Mouse (Mus musculus): ENCODE results near the gene 4833420G17Rik. TPM values are rescaled to one million over a fixed set of nuclear protein-coding genes. Genes with fewer than 3 reads are reported as not detected.

The 4833420G17Rik gene
- total RNA-seq, 2 experiments from 2014 or later: 25.3 to 25.5 TPM

Other genes with a start within 250 kb of the 4833420G17Rik start
- gene Paip1, start 34.2 kb upstream of the 4833420G17Rik start, total RNA-seq (2021): 10 to 100 TPM; 91.4 to 93.7 TPM
- 10 to 100 TPM; 26.0 to 37.4 TPM for gene Tmem267, start 25.3 kb downstream of the 4833420G17Rik start, total RNA-seq (2021)
- 1 to 10 TPM; 3.7 to 4.0 TPM for gene 3110070M22Rik, start 25.6 kb downstream of the 4833420G17Rik start, total RNA-seq (2021)
- 1 to 10 TPM; 1.3 to 1.5 TPM for gene Ccl28, start 161.1 kb downstream of the 4833420G17Rik start, total RNA-seq (2021)
- 100 to 1,000 TPM; 424 to 503 TPM for gene Hmgcs1, start 227.6 kb downstream of the 4833420G17Rik start, total RNA-seq (2021)

Measured in layer of hippocampus, postnatal 14 days (tissue).